Mouse (Mus musculus): ENCODE results near the gene Galnt17.

GRCm38 (mm10) chr5:131264145-131264544 lies 44.2 kb downstream of the Galnt17 start:
- TF ChIP-seq CTCF (IDR thresholded peaks at IDR 0.05; ENCODE audit: extremely low read depth, insufficient read length, insufficient replicate concordance, low read depth, low read length) (no peak), POLR2A (IDR thresholded peaks at IDR 0.05; ENCODE audit: low read depth, low read length) (no peak)
